Mouse (Mus musculus) forebrain, embryonic 10.5 days (tissue): ENCODE results near the gene Sdhb. TPM values are rescaled to one million over a fixed set of nuclear protein-coding genes. Genes with fewer than 3 reads are reported as not detected.
A peak's percentile ranks its signal among the peaks of the same experiment; 100 is the strongest.

ENCODE experiments used
- DNase-seq: peaks from one replicate; pipeline ENCODE4 v3.0.0-alpha.2; 2017; ENCODE audit warnings: low spot score; ENCODE audit errors: extremely low spot score
- H3K27ac ChIP-seq: fragments of 300-500 bp; sonication (generic); 2 replicates; pipeline ENCODE4 v1.5.1; 2016; ENCODE audit warnings: mild to moderate bottlenecking
- H3K27me3 ChIP-seq: fragments of 300-500 bp; sonication (generic); 2 replicates; pipeline ENCODE4 v1.6.1; 2016; ENCODE audit warnings: mild to moderate bottlenecking; ENCODE audit not compliant: poor library complexity, severe bottlenecking
- H3K36me3 ChIP-seq: fragments of 300-500 bp; sonication (generic); replicated peaks from 2 replicates; pipeline ENCODE4 v1.6.1; 2016; ENCODE audit warnings: mild to moderate bottlenecking, moderate library complexity
- H3K4me1 ChIP-seq: fragments of 300-500 bp; sonication (generic); 2 replicates; pipeline ENCODE4 v1.6.1; 2016
- H3K4me3 ChIP-seq: fragments of 300-500 bp; sonication (generic); 2 replicates; pipeline ENCODE4 v1.5.1; 2016; ENCODE audit warnings: mild to moderate bottlenecking, moderate library complexity
- H3K9me3 ChIP-seq: fragments of 300-500 bp; sonication (generic); 2 replicates; pipeline ENCODE4 v1.6.1; 2016; ENCODE audit warnings: mild to moderate bottlenecking, moderate library complexity
- WGBS: fragments of 180-500 bp; shearing (Covaris S2); methylation state at CpG from one replicate; pipeline ENCODE4 v1.1.7; 2016; 5-methylcytosine and 5-hydroxymethylcytosine counted together
- polyA plus RNA-seq: library from polyadenylated mRNA; unstranded; fragments of >200 nt; fragmentation: Nextera tagmentation; extraction: Ambion mirVana; gene quantifications from 2 replicates; pipeline ENCODE4 v1.2.1, GENCODE M21; 2016

The Sdhb gene
- polyA plus RNA-seq, 1 experiment from 2014 or later = 411 TPM

- H3K9me3 ChIP-seq = no peaks in the 10 kb centered on the region
- no peak overlapping the region for H3K4me3 ChIP-seq
- no peak overlapping the region for H3K27ac ChIP-seq
- H3K4me1 ChIP-seq = peaks cover 19% of the 10 kb centered on the region
- DNase-seq = no peak
- H3K27me3 ChIP-seq = no peaks in the 10 kb centered on the region
- 87% methylated on average over 11 of the region's 11 CpGs for WGBS
- peaks cover 68% of the 10 kb centered on the region for H3K36me3 ChIP-seq
These were observed 6.6 kb downstream of the Sdhb start for GRCm38 (mm10) chr4:140967386-140968159.

DNA sequence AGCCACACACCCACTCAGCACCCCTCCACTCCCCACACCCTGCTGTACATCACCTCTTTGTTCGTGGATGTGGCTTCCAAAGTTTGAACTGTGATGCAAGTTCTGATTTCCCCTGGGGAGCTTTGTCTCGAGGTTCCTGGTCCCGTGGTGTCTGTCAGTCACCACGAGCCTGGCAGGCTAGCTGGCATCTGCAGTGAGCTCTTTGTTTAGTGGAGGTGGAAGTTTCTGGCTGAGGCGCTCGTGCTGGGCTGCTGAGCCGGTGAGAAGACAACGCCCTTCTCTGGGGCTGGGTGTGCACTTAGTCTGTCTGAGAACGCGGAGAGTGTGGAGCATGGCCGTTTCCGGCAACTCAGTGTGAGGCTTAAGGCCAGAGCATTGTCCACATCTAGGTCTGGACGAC is 10.7 kb downstream of the Sdhb start:
- 91% methylated on average over 13 of the region's 13 CpGs for WGBS
- DNase-seq = no peak
- Histone ChIP-seq H3K27me3 (no peaks in the 10 kb centered on the region), H3K9me3 (no peaks in the 10 kb centered on the region), H3K36me3 (peaks cover 99% of the 10 kb centered on the region), H3K4me3 (no peak overlapping the region), H3K4me1 (no peaks in the 10 kb centered on the region), H3K27ac (no peak overlapping the region)

DNA sequence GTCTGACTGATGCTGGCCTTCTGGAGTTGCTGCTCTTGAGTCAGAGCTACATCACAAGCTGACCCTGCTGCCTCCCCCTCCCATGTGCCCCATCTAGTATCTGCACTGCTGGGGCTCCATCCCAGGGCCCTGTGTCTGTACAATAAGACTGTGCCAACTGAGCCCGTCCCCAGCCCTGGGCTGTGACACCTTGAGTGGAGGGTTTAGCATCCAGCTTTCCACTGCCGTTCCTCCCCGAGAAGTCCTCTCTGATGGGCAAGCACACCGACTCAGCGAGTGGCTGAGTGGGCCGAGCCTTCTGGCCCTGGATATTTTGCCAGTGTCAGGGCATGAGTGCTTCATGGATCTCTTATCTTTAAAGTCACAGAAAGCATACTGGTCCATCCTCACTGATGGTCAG is 13.4 kb downstream of the Sdhb start:
- H3K4me3 ChIP-seq = no peak overlapping the region
- WGBS = 97% methylated on average over 6 of the region's 6 CpGs
- peaks cover 100% of the 10 kb centered on the region for H3K36me3 ChIP-seq

GRCm38 (mm10) chr4:140975356-140975755 is 14.4 kb downstream of the Sdhb start:
- 97% methylated on average over 7 of the region's 7 CpGs for WGBS
- Histone ChIP-seq H3K36me3 (peaks cover 99% of the 10 kb centered on the region), H3K27me3 (no peaks in the 10 kb centered on the region), H3K27ac (no peak overlapping the region), H3K4me3 (no peak overlapping the region), H3K9me3 (no peaks in the 10 kb centered on the region), H3K4me1 (no peaks in the 10 kb centered on the region)
- no peak for DNase-seq

More for the DNA sequence above, 13.4 kb downstream of the Sdhb start:
- Histone ChIP-seq H3K4me1 (no peaks in the 10 kb centered on the region), H3K27ac (no peak overlapping the region), H3K9me3 (no peaks in the 10 kb centered on the region), H3K27me3 (no peaks in the 10 kb centered on the region)
- DNase-seq = no peak

- Histone ChIP-seq H3K4me1 (no peaks in the 10 kb centered on the region; the same call in 1 of the 2 replicates), H3K9me3 (peaks cover 9% of the 10 kb centered on the region; the same call in 1 of the 2 replicates), H3K27me3 (no peaks in the 10 kb centered on the region), H3K4me3 (no peak overlapping the region), H3K36me3 (peaks cover 92% of the 10 kb centered on the region), H3K27ac (no peak overlapping the region)
- 92% methylated on average over 10 of the region's 10 CpGs for WGBS
- DNase-seq = no peak
These were observed 16.3 kb downstream of the Sdhb start for GRCm38 (mm10) chr4:140977278-140977677.

DNA sequence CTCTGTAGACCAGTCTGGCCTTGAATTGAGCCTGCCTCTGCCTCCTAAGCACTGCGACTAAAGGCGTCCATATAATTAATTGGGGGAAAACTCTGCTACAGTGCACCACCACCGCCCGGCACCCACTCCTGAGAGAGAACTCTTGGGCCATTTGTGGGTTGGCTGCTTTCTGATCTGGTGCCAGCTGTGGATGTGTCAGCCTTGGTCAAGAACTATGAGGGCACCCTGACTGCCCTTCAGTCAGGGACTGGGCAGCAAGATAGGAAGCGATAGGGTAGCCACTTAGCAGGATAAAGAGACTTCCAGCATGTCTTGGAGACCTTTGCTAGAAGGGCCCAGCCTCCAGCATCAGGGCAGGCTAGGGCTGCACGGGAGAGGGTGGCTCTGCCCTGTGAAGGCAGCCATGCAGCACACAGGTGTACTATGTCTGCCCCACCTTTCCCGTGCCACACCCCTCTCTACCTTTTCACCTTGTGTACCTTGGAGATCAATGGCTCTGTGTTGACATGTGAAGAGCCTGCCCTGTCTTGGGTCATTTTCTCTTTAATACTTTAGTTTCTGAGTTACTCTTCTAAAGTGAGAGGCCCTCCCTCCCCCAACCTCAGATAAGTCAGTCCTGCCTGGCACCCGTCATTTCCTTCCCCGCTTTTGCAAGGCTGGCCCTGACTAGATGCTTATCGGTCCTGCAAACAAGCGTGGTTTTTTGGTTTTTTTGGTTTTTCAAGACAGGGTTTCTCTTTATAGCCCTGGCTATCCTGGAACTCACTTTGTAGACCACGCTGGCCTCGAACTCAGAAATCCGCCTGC is 17.1 kb downstream of the Sdhb start:
- DNase-seq = no peak
- Histone ChIP-seq H3K4me1 (peaks cover 7% of the 10 kb centered on the region), H3K27me3 (no peaks in the 10 kb centered on the region), H3K36me3 (peaks cover 83% of the 10 kb centered on the region), H3K4me3 (no peak overlapping the region), H3K9me3 (peaks cover 9% of the 10 kb centered on the region; the same call in 1 of the 2 replicates), H3K27ac (no peak overlapping the region)
- 97% methylated on average over 14 of the region's 14 CpGs for WGBS

- Histone ChIP-seq H3K27me3 (no peaks in the 10 kb centered on the region), H3K4me1 (peaks cover 22% of the 10 kb centered on the region), H3K36me3 (peaks cover 48% of the 10 kb centered on the region), H3K9me3 (peaks cover 9% of the 10 kb centered on the region; the same call in 1 of the 2 replicates), H3K4me3 (no peak overlapping the region), H3K27ac (no peak overlapping the region)
- 88% methylated on average over 2 of the region's 2 CpGs for WGBS
- no peak for DNase-seq
These were observed 20.6 kb downstream of the Sdhb start for GRCm38 (mm10) chr4:140981605-140982004.

- peaks cover 31% of the 10 kb centered on the region for H3K4me1 ChIP-seq
- no peaks in the 10 kb centered on the region for H3K27me3 ChIP-seq
- H3K9me3 ChIP-seq = peaks cover 9% of the 10 kb centered on the region; the same call in 1 of the 2 replicates
- DNase-seq = no peak
- no peak overlapping the region for H3K4me3 ChIP-seq
- WGBS = 61% methylated on average over 4 of the region's 4 CpGs
- peaks cover 36% of the 10 kb centered on the region for H3K36me3 ChIP-seq
- H3K27ac ChIP-seq = peak overlapping the region; percentile 67; the same call in 1 of the 2 replicates
These were observed 21.8 kb downstream of the Sdhb start for GRCm38 (mm10) chr4:140982808-140983207.

- Histone ChIP-seq H3K9me3 (peaks cover 9% of the 10 kb centered on the region; the same call in 1 of the 2 replicates), H3K27me3 (no peaks in the 10 kb centered on the region), H3K4me3 (no peak overlapping the region), H3K36me3 (peaks cover 30% of the 10 kb centered on the region), H3K4me1 (peaks cover 37% of the 10 kb centered on the region), H3K27ac (peak overlapping the region; percentile 67)
- 18% methylated on average over 9 of the region's 9 CpGs for WGBS
- DNase-seq = no peak
These were observed 22.4 kb downstream of the Sdhb start for GRCm38 (mm10) chr4:140983442-140983841.

DNA sequence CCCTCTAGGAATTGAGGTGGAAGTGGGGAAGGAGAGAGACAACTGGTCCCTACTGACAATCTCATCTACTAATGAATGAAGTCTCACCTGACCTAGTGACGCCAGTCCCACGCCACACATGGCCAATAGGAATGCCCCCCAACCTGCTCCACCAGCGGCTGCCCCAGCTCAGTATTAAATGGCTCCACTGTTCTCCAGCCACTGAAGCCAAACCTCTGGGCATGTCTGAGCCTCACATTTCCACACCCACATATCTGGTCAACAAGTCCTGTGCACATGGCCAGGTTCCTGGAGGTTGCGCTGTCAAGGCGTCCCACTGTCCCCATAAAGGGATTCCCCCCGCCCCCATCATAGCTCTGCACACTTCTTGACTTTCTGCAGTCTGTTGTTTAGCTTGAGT is 23.5 kb downstream of the Sdhb start:
- peaks cover 19% of the 10 kb centered on the region for H3K36me3 ChIP-seq
- no peak overlapping the region for H3K27ac ChIP-seq
- peaks cover 48% of the 10 kb centered on the region for H3K4me1 ChIP-seq
- peaks cover 9% of the 10 kb centered on the region; the same call in 1 of the 2 replicates for H3K9me3 ChIP-seq
- DNase-seq = no peak
- 91% methylated on average over 6 of the region's 6 CpGs for WGBS
- H3K4me3 ChIP-seq = no peak overlapping the region
- no peaks in the 10 kb centered on the region for H3K27me3 ChIP-seq

- peak overlapping the region; percentile 87 for H3K27ac ChIP-seq
- DNase-seq = no peak
- WGBS = 28% methylated on average over 15 of the region's 15 CpGs
- H3K4me1 ChIP-seq = peaks cover 56% of the 10 kb centered on the region
- H3K4me3 ChIP-seq = peak overlapping the region; percentile 74
- H3K9me3 ChIP-seq = peaks cover 9% of the 10 kb centered on the region; the same call in 1 of the 2 replicates
- peaks cover 8% of the 10 kb centered on the region for H3K36me3 ChIP-seq
- no peaks in the 10 kb centered on the region for H3K27me3 ChIP-seq
These were observed 25.2 kb downstream of the Sdhb start for GRCm38 (mm10) chr4:140986024-140986710.

DNA sequence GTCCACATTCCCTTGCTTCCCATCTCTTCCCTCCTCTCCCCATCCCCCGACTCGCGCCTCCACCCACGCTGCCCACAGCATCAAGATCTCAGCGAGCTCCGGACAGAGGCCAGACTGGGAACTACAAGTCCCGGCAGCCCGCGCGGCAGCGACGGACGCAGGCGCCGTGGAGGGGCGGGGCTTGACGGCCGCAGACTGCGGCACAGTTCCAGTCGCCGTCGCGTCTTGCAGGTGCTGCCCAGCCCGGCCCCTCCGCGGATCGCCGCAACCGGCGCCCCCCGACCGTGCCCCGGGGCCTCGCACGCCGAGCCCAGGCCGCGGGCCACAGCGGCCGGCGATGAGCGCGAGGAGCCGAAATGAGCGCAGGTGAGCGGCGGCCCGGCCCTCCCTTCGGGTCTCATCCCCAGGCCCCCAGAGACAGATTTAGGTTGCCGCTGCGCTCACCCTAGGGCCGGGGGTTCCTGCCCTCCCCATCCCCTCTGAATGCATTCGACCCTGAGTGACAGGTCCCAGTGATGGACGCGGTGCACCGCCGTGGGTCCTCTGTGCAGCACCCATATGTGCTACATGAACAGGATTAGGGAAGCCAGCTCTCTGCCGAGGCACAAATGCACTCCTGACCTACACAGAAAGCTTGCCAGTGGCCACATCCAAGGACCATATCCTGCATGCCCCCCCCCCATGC is 25.9 kb downstream of the Sdhb start, which contains the start of gene Atp13a2:
Gene Atp13a2 (plus strand): TSS at position 163 of the 685 bp plus-strand sequence.
- under 1% methylated on average over 58 of the region's 58 CpGs for WGBS
- Histone ChIP-seq H3K9me3 (peaks cover 2% of the 10 kb centered on the region; the same call in 1 of the 2 replicates), H3K4me3 (peak within 1 kb of the TSS; percentile 74), H3K36me3 (peaks cover 6% of the 10 kb centered on the region; the same call in 1 of the 2 replicates), H3K27me3 (no peaks in the 10 kb centered on the region), H3K4me1 (peaks cover 61% of the 10 kb centered on the region), H3K27ac (peak within 1 kb of the TSS; percentile 87)
- DNase-seq = peak; percentile 86
